Mouse (Mus musculus): ENCODE measurements around the gene Lrp8.

Gene Lrp8

GRCm38 (mm10) chr4:107802185-107802449 lies at the start of gene Lrp8:
Gene Lrp8 (plus strand): TSS chr4:107802261.
- DNase-seq = no peak

- DNase-seq = no peak
These were observed 45.8 kb upstream of the Lrp8 start for GRCm38 (mm10) chr4:107756222-107756621.

- no peak for DNase-seq
These were observed 44.3 kb upstream of the Lrp8 start for GRCm38 (mm10) chr4:107757487-107758470.

GRCm38 (mm10) chr4:107758938-107759337 lies 43.1 kb upstream of the Lrp8 start:
- DNase-seq = no peak

GRCm38 (mm10) chr4:107763001-107763400 lies 39.1 kb upstream of the Lrp8 start:
- DNase-seq = no peak

GRCm38 (mm10) chr4:107763598-107763997 lies 38.5 kb upstream of the Lrp8 start:
- DNase-seq = no peak

- no peak for DNase-seq
These were observed 36.8 kb upstream of the Lrp8 start for GRCm38 (mm10) chr4:107765196-107765813.

GRCm38 (mm10) chr4:107766182-107766581 lies 35.9 kb upstream of the Lrp8 start:
- DNase-seq = no peak

GRCm38 (mm10) chr4:107772122-107772825 lies 29.8 kb upstream of the Lrp8 start:
- DNase-seq = no peak

- DNase-seq = no peak
These were observed 27.2 kb upstream of the Lrp8 start for GRCm38 (mm10) chr4:107774868-107775267.

- DNase-seq = no peak
These were observed 26.4 kb upstream of the Lrp8 start for GRCm38 (mm10) chr4:107775672-107776071.

- no peak for DNase-seq
These were observed 24.9 kb upstream of the Lrp8 start for GRCm38 (mm10) chr4:107776990-107777673.

- no peak for DNase-seq
These were observed 18.5 kb upstream of the Lrp8 start for GRCm38 (mm10) chr4:107783541-107783940.

GRCm38 (mm10) chr4:107788841-107789240 lies 13.2 kb upstream of the Lrp8 start:
- no peak for DNase-seq

GRCm38 (mm10) chr4:107800801-107801200 lies 1.3 kb upstream of the Lrp8 start:
- no peak for DNase-seq

GRCm38 (mm10) chr4:107801366-107802184 lies 486 bp upstream of the Lrp8 start:
- DNase-seq = peak; percentile 83

- DNase-seq = peak; percentile 33
These were observed 630 bp downstream of the Lrp8 start for GRCm38 (mm10) chr4:107802450-107803331.

- DNase-seq = peak; percentile 89
These were observed 1.5 kb downstream of the Lrp8 start for GRCm38 (mm10) chr4:107803351-107804106.

- DNase-seq = no peak
These were observed 3.4 kb downstream of the Lrp8 start for GRCm38 (mm10) chr4:107805491-107805890.

GRCm38 (mm10) chr4:107807796-107808195 lies 5.7 kb downstream of the Lrp8 start:
- DNase-seq = no peak

Measured in kidney, postnatal 10 days (tissue).